Mouse (Mus musculus) thymus, postnatal 4 days (tissue): Measurements from ENCODE around the gene Ift122.

ENCODE experiments used
- DNase-seq: peaks from one replicate; pipeline ENCODE4 v3.0.0; 2021

Gene Ift122

GRCm38 (mm10) chr6:115853091-115853813, at the start of gene Ift122, which contains the start of gene Mbd4:
Ift122 (plus strand) TSS chr6:115853470.
Mbd4 (minus strand) TSS chr6:115853371.
- peak; percentile 96 for DNase-seq

DNA sequence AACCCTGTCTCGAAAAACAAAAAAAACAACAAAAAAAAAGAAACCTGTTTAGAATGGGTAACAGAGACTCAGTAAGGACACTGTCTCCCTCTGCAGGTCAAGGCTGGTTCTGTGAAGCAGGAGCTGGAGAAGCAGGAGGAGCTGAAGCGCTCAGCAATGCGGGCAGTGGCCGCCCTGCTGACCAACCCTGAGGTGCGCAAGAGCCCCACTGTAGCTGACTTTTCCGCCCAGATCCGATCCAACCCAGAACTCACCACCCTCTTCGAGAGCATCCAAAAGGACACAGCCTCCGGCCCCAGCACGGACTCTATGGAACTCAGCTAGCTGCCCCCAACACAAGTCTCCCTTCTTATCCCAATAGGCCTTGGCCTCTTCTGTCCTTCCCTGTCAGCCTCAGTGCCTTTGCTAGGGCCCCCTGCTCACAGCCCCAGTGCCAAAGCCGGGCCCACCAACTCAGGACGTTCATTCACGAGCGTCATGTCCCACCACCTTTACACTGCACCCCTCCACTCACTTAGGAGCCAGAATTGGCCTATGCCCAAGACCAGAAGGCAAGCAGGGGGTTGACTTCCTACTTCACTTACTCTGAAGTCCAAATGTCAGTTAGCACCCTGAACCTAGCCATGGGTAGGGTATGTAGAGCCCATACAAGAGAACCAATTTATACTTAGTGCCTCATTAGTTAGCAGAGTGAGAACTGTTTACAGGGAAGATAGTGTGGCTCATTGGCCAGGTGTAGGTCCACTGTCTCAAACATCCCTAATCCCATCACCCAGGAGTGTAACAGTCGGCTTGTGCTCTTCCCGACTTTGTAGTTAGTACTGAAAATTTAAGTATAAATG, 49.5 kb upstream of the Ift122 start:
- peak; percentile 79 for DNase-seq

DNA sequence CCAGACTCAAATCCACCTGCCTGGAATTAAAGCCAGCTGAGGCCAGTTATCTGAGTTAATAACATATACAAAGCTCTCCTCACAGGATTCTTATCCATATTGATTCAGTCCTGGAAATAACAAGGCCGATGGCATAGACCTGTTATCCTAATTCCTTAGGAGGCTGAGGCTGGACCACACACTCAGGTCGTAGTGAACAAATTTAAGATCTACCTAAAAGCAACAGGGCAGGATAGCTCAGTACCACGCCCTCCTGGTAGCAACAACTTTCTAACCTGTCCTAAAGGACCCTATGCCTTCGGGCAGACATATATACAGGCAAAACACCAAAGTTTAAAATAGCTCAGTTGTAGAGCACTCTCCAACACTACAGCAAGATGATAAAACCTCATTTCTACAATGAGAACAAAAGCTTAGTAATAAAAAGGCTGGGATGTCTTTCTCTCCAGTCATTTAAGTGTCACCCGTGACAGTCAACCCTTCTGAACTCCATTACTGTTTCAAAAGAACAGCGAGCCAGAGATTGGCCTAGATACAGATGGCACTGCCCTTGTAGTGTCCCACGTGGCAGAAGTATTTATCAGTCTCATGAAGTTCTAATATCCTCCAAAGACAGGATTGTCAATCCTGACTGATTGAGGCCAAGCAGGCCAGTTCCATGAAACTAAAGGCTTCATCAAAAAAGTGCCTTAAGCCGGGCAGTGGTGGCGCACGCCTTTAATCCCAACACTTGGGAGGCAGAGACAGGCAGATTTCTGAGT, 48.7 kb upstream of the Ift122 start:
- DNase-seq = no peak

- no peak for DNase-seq
Measured at GRCm38 (mm10) chr6:115807464-115808195, 45.6 kb upstream of the Ift122 start.

GRCm38 (mm10) chr6:115808196-115808487, 45.1 kb upstream of the Ift122 start:
- no peak for DNase-seq

DNA sequence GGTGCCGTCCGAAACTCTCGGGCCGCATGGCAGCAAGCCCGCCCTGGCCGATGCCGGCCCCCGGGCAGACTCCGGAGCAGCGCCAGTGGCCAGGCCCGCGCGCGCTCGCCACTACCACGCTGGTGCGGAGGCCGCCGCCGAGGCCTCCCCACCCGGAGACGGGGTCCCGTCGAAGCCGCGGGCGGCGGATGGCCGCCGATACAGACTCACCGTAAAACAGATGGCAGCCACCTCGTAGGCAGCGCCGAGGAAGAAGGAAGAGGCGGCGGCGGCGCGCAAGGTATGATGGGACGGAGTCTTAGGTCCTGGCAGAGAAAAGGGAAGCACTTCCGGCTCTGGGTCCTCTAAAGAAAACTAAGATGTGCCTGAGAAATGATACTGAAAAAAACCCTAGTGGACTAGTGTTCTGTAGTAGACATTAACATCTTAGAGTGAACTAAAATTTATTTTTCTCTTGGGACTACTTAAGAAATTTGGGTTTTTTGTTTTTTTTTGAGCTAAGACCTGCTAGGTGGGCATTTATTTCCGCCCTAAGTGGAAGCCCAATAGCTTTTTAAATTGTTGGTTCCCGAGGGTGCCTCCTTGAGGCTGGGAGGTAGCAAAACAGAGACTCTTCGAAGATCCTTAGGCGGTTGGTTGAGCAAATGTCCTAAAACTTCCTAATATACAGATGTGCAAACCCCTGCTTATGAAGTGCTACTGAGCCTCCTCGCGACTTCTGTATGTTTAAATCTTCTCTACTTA, 44.6 kb upstream of the Ift122 start, which contains the start of gene Rpl32:
Gene Rpl32, minus strand, starts transcription at position 260 of the 744 bp plus-strand sequence.
- peak; percentile 89 for DNase-seq

GRCm38 (mm10) chr6:115811606-115812005, 41.7 kb upstream of the Ift122 start:
- DNase-seq = no peak

GRCm38 (mm10) chr6:115814104-115814503, 39.2 kb upstream of the Ift122 start:
- peak; percentile 74 for DNase-seq

DNA sequence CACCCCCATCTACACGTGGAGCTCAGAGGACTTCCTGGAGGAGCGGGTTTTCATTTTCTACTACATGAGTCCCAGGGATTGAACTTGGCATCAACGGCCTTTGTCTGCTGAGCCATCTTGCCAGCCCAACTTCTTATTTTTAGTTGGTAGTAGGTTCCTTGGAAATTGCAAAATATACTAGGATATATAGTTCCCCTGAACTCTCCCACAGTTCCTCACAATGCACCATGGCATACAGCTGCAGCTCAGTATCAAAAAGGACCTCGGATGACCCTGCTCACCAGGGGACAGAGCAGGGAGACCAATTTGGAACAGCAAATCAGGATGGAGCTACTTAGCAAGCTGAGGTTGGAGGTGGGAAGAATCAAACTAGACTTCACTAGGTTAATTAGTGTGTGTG, 38.2 kb upstream of the Ift122 start:
- DNase-seq = no peak

DNA sequence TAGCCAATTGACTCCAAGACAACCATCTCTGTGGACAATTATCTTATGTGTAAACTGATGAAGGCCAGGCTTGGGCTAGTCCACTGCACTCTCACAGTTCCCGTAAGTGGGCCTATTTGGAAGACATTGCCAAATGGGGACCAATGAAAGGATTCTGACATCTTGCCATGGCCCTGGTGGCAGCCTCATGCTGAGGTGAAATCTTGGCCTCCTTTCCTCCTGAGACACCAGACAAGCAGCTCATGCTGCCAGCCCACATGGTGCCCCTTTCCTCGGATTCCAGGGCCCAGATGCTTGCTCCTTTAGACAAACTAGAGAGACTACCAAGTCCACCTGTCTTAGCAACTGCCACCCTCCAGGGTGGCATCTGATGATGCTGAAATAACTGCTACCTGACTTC, 35.1 kb upstream of the Ift122 start:
- DNase-seq = no peak

DNA sequence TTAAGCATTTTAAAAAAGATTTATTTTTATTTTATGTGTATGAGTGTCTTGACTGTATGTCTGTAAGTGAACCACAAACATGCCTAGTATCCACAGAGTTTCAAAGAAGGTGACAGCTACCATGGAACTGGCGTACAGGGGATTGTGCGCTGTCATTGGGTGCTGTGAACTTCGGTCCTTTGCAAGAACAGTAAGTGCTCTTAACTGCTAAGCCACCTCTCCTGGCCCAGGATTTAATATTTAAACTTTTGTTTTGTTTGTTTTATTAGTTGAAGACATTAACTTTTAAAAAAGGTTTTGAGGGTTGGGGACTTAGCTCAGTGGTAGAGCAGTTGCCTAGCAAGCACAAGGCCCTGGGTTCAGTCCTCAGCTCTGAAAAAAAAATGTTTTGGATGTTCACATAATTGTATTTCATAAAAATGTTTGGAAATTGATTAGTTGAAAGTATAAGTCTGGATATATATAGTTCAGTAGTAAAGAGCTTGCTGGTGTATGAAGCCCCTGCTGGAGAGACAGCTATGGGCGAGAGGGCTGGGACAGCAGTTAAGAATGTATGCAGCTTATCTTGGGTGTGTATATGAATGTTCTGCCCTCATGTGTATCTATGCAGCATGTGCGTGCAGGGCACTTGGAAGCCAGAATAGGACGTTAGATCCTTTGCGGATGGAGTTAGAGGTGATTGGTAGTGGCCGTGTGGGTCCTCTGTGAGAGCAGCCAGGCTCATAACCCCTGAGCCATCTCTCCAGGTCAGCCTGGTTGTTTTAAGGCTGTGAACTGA, 31.9 kb upstream of the Ift122 start:
- DNase-seq = no peak

GRCm38 (mm10) chr6:115823850-115824464, 29.3 kb upstream of the Ift122 start:
- peak; percentile 90 for DNase-seq

GRCm38 (mm10) chr6:115830779-115831601, 22.3 kb upstream of the Ift122 start:
- DNase-seq = no peak

DNA sequence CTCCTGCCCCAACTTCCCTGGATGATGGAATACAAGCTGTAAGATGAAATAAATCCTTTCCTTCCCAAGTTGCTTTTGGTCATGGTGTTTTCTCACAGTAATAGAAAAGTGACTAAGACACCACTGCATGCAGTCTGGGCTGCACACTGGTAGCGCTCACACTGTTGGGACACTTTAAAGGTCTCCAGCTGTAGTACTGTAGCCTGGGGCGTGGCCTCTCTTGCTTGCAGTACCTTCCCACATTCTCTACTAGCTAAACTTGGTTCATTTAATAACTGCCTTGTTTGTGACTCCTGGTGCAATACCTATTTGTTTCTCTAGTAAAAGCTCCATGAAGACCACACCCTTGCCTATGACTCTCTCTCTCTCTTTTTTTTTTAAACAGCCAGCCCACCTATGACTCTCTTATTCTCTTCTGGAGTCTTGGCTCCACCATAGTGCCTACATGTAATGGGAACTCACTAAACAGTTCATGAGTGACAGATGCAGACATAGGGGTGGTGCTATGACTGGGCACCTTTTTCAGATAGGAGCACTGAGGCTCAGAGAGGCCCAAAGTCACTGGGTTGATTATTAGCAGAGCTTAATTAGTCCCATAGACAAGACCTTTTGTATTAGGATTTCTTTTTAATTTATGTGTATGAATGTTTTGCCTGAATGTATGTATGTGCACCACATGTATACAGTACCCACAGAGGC, 21.0 kb upstream of the Ift122 start:
- no peak for DNase-seq

GRCm38 (mm10) chr6:115833861-115834260, 19.4 kb upstream of the Ift122 start:
- no peak for DNase-seq

DNA sequence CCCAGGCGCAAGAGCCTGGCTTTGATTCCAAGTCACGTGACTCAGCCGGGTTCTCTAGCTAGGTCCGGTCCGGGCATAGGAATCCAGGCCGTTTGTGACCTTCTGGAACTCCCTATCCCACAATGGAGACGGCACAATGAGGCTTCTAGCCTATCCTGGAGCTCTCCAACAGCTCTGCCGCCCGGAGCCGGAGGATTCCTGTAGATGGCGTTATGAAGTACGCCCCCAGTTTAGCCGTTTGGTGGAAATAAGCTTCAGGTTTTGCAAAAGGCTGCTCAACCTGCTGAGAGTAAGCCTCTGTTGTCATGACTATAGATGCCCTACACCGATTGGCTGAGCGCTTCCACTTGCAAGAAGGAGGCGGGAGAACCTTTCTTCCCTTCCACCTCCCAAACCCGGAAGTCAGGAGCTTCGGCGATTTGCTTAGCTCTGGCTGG, 15.1 kb upstream of the Ift122 start, which contains the start of gene Efcab12:
Gene Efcab12, minus strand, starts transcription at position 252 of the 437 bp plus-strand sequence.
- DNase-seq = peak; percentile 74

DNA sequence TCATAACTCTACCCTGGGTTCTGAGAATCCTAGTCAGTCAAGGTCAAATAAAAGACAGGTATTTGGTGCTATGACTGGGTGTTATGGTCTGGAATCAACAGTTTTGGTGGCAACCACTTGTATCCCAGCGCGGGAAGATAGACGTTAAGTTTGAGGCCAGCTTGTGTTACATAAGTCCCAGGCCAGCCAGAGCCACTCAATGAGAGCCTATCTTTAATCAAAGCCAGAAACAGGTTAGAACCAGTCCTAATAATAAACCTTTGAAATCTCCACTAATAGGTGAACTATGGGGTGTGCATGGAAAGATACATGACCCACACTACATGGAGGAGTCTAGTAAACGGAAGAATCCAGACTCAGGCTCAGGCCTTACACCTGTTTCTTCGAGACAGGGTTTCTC, 14.5 kb upstream of the Ift122 start:
- no peak for DNase-seq

DNA sequence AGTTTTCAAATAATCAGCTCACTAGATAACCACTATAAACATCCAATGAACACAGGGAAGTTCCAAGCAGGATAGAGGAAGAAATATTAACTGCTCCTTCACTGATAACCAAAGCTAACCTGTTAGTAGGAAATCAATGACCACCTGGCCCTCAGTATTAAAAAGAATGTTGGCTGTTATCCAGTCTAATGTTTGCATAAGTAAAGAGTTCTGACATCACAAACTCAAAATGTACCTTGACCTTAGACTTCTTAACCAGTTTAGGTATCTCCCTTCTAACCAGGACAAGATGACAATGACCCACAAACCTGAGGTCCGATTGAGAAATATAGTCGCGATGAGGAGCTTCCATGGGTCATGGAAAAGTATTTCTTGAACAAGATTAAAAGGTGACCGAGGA, 8.3 kb upstream of the Ift122 start:
- DNase-seq = no peak
